Mouse (Mus musculus): Measurements from ENCODE around the gene Gm49510.

- TF ChIP-seq CTCF (IDR thresholded peaks at IDR 0.05; ENCODE audit: extremely low read depth, insufficient read depth, low read length): no peak
- no peak for TF ChIP-seq POLR2A (IDR thresholded peaks at IDR 0.05; ENCODE audit: extremely low read depth, insufficient read depth, low read length)
These were observed 49.4 kb downstream of the Gm49510 start for GRCm38 (mm10) chr15:78948883-78949282.

Data from cortical plate, adult 2 months (tissue).